Mouse (Mus musculus) T-helper 2 cell (primary cell): ENCODE results near the gene Rnf151.
"Not testable (repeated sequence)": the region's sequence is repeated elsewhere in the genome, so short reads cannot be mapped to it uniquely, and the experiment has no call there.

Experiments
- in situ Hi-C: fragments of 300-600 bp; cut with MboI, MseI; formaldehyde crosslinking; loops from one replicate; pipeline ENCODE4 v1.15.1; 2025; ENCODE audit warnings: high pct_unique_total_duplicates

The Rnf151 gene

DNA sequence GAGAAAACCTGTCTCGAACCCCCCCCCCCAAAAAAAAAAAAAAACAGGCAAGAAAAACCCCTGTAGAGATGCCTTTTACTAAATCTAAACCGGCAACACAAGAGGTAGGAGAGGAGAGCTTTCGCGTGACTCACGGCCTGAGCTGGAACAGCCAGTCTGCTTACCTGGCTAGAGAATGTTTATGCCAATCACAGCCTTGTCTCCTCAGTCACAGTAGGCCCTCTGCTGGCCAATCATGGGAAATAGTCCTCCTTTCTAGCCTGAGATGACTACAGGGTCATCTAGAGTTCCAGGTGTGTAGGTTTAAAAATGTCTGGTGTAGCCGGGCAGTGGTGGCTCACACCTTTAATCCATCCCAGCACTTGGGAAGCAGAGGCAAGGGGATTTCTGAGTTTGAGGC, 50.4 kb downstream of the Rnf151 start:
- in situ Hi-C loops: no loop called here

GRCm38 (mm10) chr17:24667011-24667410, 50.9 kb downstream of the Rnf151 start:
- in situ Hi-C loops: not testable (repeated sequence)
